Mouse (Mus musculus): Measurements from ENCODE around the gene Elf1.

DNA sequence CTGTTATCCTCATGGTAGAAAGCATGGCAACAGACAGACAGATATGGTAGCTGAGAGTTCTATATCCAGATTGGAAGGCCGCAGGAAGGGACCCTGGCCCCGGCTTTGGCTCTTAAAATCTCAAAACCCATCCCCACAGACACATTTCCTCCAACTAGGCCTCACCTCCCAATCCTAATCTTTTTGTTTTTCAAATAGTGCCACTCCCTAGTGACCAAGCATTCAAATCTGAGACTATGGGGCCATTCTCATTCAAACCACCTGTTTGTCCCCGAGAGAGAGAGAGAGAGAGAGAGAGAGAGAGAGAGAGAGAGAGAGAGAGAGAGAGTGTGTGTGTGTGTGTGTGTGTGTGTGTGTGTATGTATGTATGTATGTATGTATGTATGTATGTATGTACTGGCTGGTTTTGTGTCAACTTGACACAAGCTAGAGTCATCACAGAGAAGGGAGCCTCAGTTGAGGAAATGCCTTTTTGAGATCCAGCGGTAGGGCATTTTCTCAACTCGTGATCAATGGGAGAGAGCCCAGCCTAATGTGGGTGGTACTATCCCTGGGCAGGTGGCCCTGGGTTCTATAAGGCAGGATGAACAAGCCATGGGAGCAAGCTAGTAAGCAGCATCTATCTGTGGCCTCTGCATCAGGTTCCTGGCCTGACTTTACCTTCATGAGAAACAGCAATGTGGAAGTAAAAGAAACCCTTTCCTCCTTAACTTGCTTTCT is 102.7 kb downstream of the Elf1 start:
- TF ChIP-seq CTCF (IDR thresholded peaks at IDR 0.05; ENCODE audit: low read depth, low read length) (no peak), POLR2AphosphoS5 (IDR thresholded peaks at IDR 0.05; ENCODE audit: insufficient replicate concordance, low read depth, low read length) (no peak), GATA1 (IDR thresholded peaks at IDR 0.05; ENCODE audit: borderline replicate concordance, low read length) (no peak)
